Mouse (Mus musculus): ENCODE data around the gene Cped1. TPM values are rescaled to one million over a fixed set of nuclear protein-coding genes. Genes with fewer than 3 reads are reported as not detected.

Cped1 gene
- polyA plus RNA-seq, 1 experiment from 2014 or later = 3.1 TPM

DNA sequence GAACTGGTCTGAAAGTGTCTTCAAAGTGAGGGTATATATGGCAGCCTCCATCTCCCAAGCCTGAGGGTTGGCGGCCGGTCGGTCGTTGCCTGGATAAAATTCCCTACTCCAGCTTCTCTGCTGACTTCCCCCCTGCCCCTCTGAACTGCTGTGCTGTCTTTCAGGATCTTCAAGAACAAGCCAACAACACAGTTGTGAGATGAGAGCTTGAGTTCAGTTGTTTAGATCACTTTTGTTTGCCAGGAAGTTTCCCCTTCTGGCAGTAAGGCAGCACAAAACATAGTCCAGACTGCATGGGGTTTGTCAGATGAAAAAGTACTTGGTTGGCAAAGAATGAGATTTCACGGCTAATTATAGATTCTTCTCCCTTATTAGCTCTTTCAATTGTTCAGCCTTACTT lies 63.4 kb downstream of the Cped1 start:
- no peak overlapping the region for H3K9ac ChIP-seq (ENCODE audit: low read depth, low read length)
- H3K9me3 ChIP-seq (ENCODE audit: control insufficient read depth, low read length) = no peaks in the 10 kb centered on the region
- H3K36me3 ChIP-seq (ENCODE audit: control insufficient read depth, insufficient read depth, low read length) = no peaks in the 10 kb centered on the region
- no peak for ATAC-seq
- WGBS = 30% methylated on average over 5 of the region's 5 CpGs
- H3K27ac ChIP-seq (ENCODE audit: low read depth, low read length) = no peak overlapping the region
- H3K4me2 ChIP-seq (ENCODE audit: low read length) = no peak overlapping the region
- H3K4me1 ChIP-seq (ENCODE audit: control insufficient read depth, insufficient read depth, low read depth, low read length) = no peaks in the 10 kb centered on the region
- H3K4me3 ChIP-seq (ENCODE audit: low read length) = no peak overlapping the region
- H3K27me3 ChIP-seq (replicated peaks; ENCODE audit: control insufficient read depth, insufficient read depth, low read length) = no peaks in the 10 kb centered on the region

DNA sequence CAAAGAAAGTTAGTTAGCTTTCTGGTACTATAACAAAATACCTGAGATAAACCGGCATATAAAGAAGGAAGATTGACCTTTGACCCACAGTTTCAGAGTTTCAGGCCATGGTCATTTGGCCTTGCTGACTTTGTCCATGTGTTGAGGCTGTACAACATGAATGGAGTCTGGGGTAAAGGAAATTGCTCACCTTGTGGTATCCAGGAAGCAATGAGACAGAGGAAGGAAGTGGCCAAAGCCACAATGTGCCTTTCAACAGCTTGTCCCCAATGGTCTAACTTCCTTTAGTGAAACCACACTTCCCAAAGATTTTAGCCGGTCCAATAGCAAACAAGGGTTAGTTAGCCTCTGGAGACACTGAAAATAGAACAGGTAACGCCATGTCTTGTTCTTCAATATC lies 65.8 kb downstream of the Cped1 start:
- Histone ChIP-seq H3K9ac (ENCODE audit: low read depth, low read length) (no peak overlapping the region), H3K27ac (ENCODE audit: low read depth, low read length) (no peak overlapping the region), H3K4me2 (ENCODE audit: low read length) (no peak overlapping the region), H3K27me3 (replicated peaks; ENCODE audit: control insufficient read depth, insufficient read depth, low read length) (no peaks in the 10 kb centered on the region), H3K36me3 (ENCODE audit: control insufficient read depth, insufficient read depth, low read length) (no peaks in the 10 kb centered on the region), H3K9me3 (ENCODE audit: control insufficient read depth, low read length) (no peaks in the 10 kb centered on the region), H3K4me3 (ENCODE audit: low read length) (no peak overlapping the region), H3K4me1 (ENCODE audit: control insufficient read depth, insufficient read depth, low read depth, low read length) (no peaks in the 10 kb centered on the region)
- WGBS = 87% methylated on average over 3 of the region's 3 CpGs
- ATAC-seq = no peak

DNA sequence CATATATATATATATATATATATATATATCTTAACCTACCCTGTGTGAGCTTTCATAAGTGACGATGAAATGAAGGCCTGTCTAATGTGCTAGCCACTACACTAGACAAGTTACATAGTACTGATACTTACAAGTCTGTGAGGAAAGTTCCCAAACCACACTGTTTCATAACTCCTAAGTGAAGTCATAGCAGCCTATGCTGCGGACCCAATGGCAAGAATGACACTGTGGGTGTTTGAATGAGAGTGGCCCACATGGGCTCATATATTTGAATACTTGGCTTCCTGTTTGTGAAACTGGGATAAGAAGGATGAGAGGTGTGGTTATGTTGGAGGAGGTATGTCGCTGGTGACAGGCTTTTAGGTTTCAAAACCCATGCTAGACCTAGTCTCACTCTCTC lies 67.3 kb downstream of the Cped1 start:
- Histone ChIP-seq H3K9me3 (ENCODE audit: control insufficient read depth, low read length) (no peaks in the 10 kb centered on the region), H3K27me3 (replicated peaks; ENCODE audit: control insufficient read depth, insufficient read depth, low read length) (no peaks in the 10 kb centered on the region), H3K27ac (ENCODE audit: low read depth, low read length) (no peak overlapping the region), H3K9ac (ENCODE audit: low read depth, low read length) (no peak overlapping the region), H3K4me2 (ENCODE audit: low read length) (no peak overlapping the region), H3K4me1 (ENCODE audit: control insufficient read depth, insufficient read depth, low read depth, low read length) (no peaks in the 10 kb centered on the region), H3K4me3 (ENCODE audit: low read length) (no peak overlapping the region), H3K36me3 (ENCODE audit: control insufficient read depth, insufficient read depth, low read length) (no peaks in the 10 kb centered on the region)
- ATAC-seq = no peak
- 95% methylated on average over 3 of the region's 3 CpGs for WGBS

DNA sequence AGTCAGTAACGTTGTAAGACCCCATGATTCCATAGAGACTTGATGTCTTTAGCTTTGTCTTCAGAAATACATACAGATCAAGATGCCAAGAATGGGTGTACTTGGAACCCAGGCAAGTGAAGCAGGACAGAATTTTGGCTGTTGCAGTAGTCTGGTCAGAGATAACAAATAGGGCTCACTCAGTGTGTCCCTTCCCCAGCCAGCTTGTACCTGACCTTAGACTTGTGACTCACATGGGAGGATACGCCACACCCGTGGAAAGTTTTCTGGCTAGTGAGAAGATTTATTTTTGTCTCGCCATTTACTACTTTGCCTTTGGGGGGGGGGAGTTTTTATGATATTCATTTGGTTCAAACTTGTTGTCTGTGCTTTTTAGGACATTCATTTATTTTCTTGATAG lies 78.6 kb downstream of the Cped1 start:
- Histone ChIP-seq H3K9me3 (ENCODE audit: control insufficient read depth, low read length) (no peaks in the 10 kb centered on the region), H3K4me2 (ENCODE audit: low read length) (no peak overlapping the region), H3K27ac (ENCODE audit: low read depth, low read length) (no peak overlapping the region), H3K36me3 (ENCODE audit: control insufficient read depth, insufficient read depth, low read length) (no peaks in the 10 kb centered on the region), H3K9ac (ENCODE audit: low read depth, low read length) (no peak overlapping the region), H3K4me3 (ENCODE audit: low read length) (no peak overlapping the region), H3K27me3 (replicated peaks; ENCODE audit: control insufficient read depth, insufficient read depth, low read length) (no peaks in the 10 kb centered on the region), H3K4me1 (ENCODE audit: control insufficient read depth, insufficient read depth, low read depth, low read length) (no peaks in the 10 kb centered on the region)
- WGBS = 86% methylated on average over 4 of the region's 4 CpGs
- no peak for ATAC-seq

DNA sequence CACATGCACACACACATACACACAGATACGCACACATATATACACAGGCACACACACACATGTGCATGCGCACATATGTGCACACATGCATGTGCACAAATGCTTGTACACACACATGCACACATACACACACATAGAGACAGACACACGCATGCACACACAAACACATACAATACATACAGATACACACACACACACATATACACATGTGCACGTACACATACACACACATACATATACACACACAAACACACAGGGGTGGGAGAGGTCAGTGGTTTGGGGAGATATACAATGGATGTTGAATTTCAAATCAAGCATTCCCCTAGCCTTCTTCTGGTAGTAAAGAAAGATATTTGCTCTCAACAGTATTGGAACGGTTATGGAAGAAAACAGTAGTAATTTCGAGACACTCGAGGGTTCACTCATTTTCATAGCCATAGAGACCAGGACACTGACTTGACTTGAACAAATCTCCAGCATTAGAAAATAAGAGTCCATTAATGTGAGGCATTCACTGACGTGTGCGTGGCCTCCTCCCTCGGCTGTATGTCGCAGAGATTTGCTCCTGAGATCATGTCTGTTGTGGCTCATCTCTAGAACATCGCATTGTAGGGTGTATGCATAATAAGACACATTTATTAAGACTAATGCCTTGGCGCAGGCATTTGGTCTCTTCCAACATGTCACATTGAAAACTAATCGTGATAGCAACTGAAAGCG lies 85.0 kb downstream of the Cped1 start:
- peak overlapping the region; percentile 8; the same call in 1 of the 2 replicates for H3K4me3 ChIP-seq (ENCODE audit: low read length)
- no peaks in the 10 kb centered on the region for H3K9me3 ChIP-seq (ENCODE audit: control insufficient read depth, low read length)
- H3K4me1 ChIP-seq (ENCODE audit: control insufficient read depth, insufficient read depth, low read depth, low read length) = no peaks in the 10 kb centered on the region; the same call in 1 of the 2 replicates
- H3K4me2 ChIP-seq (ENCODE audit: low read length) = peak overlapping the region; percentile 42
- no peak overlapping the region for H3K27ac ChIP-seq (ENCODE audit: low read depth, low read length)
- no peaks in the 10 kb centered on the region for H3K36me3 ChIP-seq (ENCODE audit: control insufficient read depth, insufficient read depth, low read length)
- no peak overlapping the region; the same call in 1 of the 2 replicates for H3K9ac ChIP-seq (ENCODE audit: low read depth, low read length)
- H3K27me3 ChIP-seq (replicated peaks; ENCODE audit: control insufficient read depth, insufficient read depth, low read length) = no peaks in the 10 kb centered on the region; the same call in 1 of the 2 replicates
- WGBS = 80% methylated on average over 15 of the region's 15 CpGs
- ATAC-seq = peak; percentile 75; the same call in 1 of the 2 replicates

DNA sequence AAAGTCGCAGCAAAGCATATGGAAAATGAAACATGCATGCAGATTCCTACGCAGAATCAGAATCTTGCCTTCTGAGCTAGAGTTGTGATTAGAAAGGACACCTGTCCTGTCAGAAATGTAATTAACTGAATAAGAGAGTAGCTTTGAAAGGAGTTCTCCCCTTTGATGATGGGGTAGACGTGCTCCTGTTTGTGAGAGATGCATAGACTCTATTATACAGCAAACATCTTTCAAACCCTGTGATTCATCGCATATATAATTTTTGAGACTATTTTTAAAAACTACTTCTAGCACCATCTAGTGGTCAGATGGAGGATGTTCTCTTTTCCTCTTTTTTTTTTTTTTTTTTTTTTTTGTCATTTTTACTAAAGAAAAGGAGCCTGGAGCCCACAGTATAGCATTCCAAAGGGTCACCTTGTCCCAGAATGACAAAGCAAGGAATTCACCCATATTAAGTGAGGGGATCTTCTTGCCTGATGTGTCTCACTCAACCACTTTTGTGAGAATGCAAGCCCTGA lies 85.7 kb downstream of the Cped1 start:
- no peak overlapping the region for H3K27ac ChIP-seq (ENCODE audit: low read depth, low read length)
- no peaks in the 10 kb centered on the region; the same call in 1 of the 2 replicates for H3K4me1 ChIP-seq (ENCODE audit: control insufficient read depth, insufficient read depth, low read depth, low read length)
- H3K27me3 ChIP-seq (replicated peaks; ENCODE audit: control insufficient read depth, insufficient read depth, low read length) = no peaks in the 10 kb centered on the region; the same call in 1 of the 2 replicates
- H3K9ac ChIP-seq (ENCODE audit: low read depth, low read length) = peak overlapping the region; percentile 35; the same call in 1 of the 2 replicates
- ATAC-seq = peak; percentile 71; the same call in 1 of the 2 replicates
- H3K4me3 ChIP-seq (ENCODE audit: low read length) = peak overlapping the region; percentile 8; the same call in 1 of the 2 replicates
- peak overlapping the region; percentile 42 for H3K4me2 ChIP-seq (ENCODE audit: low read length)
- no peaks in the 10 kb centered on the region for H3K36me3 ChIP-seq (ENCODE audit: control insufficient read depth, insufficient read depth, low read length)
- no peaks in the 10 kb centered on the region for H3K9me3 ChIP-seq (ENCODE audit: control insufficient read depth, low read length)
- WGBS = 34% methylated on average over 4 of the region's 4 CpGs

DNA sequence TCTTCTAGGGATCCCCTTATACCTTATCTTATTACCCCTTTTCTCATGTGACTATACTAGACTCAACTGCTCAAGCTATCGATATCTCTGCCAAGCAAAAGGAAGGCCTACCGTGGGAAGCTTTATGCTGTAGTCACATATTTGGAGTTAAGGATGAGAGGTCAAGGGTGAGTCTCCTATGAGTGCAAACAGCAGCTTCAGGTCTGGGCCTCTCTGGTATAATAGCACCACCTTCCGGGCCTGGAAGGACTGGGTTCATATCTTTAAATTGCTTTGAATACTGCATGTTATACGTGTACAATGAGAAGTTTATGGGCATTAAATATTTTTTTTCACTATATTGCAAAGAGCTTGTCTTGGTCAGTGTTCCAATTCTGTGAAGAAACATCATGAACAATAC lies 87.0 kb downstream of the Cped1 start:
- H3K9ac ChIP-seq (ENCODE audit: low read depth, low read length) = no peak overlapping the region
- ATAC-seq = no peak
- 81% methylated on average over 4 of the region's 4 CpGs for WGBS
- H3K27ac ChIP-seq (ENCODE audit: low read depth, low read length) = no peak overlapping the region
- no peaks in the 10 kb centered on the region for H3K36me3 ChIP-seq (ENCODE audit: control insufficient read depth, insufficient read depth, low read length)
- H3K4me1 ChIP-seq (ENCODE audit: control insufficient read depth, insufficient read depth, low read depth, low read length) = no peaks in the 10 kb centered on the region; the same call in 1 of the 2 replicates
- no peaks in the 10 kb centered on the region; the same call in 1 of the 2 replicates for H3K27me3 ChIP-seq (replicated peaks; ENCODE audit: control insufficient read depth, insufficient read depth, low read length)
- no peaks in the 10 kb centered on the region for H3K9me3 ChIP-seq (ENCODE audit: control insufficient read depth, low read length)
- no peak overlapping the region for H3K4me3 ChIP-seq (ENCODE audit: low read length)
- no peak overlapping the region for H3K4me2 ChIP-seq (ENCODE audit: low read length)

DNA sequence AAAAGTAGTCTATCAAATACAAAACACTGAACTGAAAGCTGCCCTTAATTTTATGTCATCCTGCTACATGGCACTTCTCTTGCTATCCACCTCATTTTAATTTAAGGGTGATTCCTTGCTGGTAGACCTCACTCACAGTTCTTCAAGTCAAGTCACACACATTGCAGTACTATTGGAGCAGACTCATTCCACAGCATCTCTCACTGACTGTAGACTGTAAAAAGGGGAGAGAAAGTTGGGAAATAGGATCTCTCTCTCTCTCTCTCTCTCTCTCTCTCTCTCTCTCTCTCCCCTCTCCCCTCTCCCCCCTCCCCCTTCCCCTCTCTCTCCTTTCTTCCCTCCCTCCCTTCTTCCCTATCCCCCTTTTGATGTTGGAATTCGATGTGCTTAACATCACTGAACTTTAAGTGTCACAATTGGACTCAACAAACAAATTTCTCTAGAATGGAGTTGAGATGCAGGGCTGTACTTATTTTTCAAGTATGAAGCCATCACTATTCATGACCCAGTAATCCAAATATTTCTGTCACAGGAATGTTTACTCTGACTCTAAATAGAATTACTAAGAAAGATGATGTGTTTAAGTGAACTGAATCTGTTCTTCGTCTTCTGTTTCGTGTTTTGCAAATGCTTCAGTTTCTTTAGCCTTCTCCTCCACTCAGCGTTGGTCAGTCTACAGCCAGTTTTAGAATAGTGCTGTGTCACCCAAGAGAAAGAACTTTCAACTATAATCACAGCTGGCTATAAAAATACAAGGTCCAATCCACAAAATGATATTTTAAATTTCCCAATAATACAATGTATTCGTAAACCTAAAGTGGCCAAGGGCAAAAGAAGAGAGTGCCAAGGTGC lies 88.7 kb downstream of the Cped1 start:
- WGBS = 88% methylated on average over 5 of the region's 5 CpGs
- ATAC-seq = no peak
- no peak overlapping the region for H3K27ac ChIP-seq (ENCODE audit: low read depth, low read length)
- H3K9ac ChIP-seq (ENCODE audit: low read depth, low read length) = no peak overlapping the region
- H3K9me3 ChIP-seq (ENCODE audit: control insufficient read depth, low read length) = no peaks in the 10 kb centered on the region
- no peaks in the 10 kb centered on the region; the same call in 1 of the 2 replicates for H3K27me3 ChIP-seq (replicated peaks; ENCODE audit: control insufficient read depth, insufficient read depth, low read length)
- no peak overlapping the region for H3K4me2 ChIP-seq (ENCODE audit: low read length)
- H3K36me3 ChIP-seq (ENCODE audit: control insufficient read depth, insufficient read depth, low read length) = no peaks in the 10 kb centered on the region
- no peak overlapping the region for H3K4me3 ChIP-seq (ENCODE audit: low read length)
- H3K4me1 ChIP-seq (ENCODE audit: control insufficient read depth, insufficient read depth, low read depth, low read length) = no peaks in the 10 kb centered on the region; the same call in 1 of the 2 replicates
